Mouse (Mus musculus): Measurements from ENCODE around the gene Gp5.

- TF ChIP-seq CTCF (IDR thresholded peaks at IDR 0.05; ENCODE audit: extremely low read depth, insufficient read depth, insufficient read length, insufficient replicate concordance) (no peak), POLR2A (IDR thresholded peaks at IDR 0.05; ENCODE audit: low read depth, low read length) (no peak)
Observed at GRCm38 (mm10) chr16:30310171-30310515, 436 bp downstream of the Gp5 start.

Measured in spleen, adult 2 months (tissue).